11 mouse cellular contexts compared by ENCODE assay signal in the genomic region with DNA sequence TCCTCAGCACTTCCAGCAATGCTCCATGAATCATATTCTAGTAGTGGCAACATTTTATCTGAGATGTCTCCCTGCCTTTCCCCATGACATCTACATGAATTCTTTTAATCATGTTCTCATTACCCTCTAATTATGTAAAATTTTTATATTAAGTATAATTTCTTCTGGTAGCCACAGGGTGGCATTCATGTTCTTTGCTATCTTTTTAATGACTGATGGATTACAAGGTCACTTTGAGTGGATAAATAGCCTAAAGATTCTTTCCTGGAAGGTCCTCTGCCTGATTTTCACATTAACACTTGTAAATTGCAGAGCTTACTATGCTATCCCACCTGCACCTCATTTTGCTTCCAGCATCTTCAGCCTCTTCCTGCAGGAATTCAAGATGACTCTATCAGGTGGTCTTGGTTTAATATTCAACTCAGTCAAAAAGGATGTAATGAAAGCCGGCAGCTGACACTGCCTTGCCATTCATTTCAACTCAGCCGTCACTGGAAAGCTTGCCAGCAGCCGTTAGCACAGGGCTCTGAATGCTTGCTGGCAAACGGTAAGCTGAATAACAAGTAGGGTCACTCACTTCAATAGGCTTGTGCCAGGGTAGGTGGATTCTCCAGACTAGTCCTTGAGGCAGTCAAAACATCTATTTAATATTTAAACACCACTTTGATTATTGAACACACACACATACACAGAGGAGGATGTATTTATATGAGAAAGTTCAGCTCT.
A peak's percentile ranks its signal among the peaks of the same experiment; 100 is the strongest.
DNase-seq lines count a peak whose midpoint lies in the region; ATAC-seq lines count a peak whose summit lies in the region.
"Had no signal": no experiment of that assay in that cellular context is flagged by ENCODE, and none has a peak within 500 bp of the region (broad histone marks: within the 10 kb centered on the region; RNA-seq: fewer than 3 reads in every experiment).

No protein-coding gene starts in this region.

- H3K9me3 ChIP-seq in kidney, embryonic 16.5 days (ENCODE audit: low read length) = no peaks in the 10 kb centered on the region

- H3K36me3 ChIP-seq in kidney, embryonic 16.5 days (ENCODE audit: insufficient read depth, low read length) = no peaks in the 10 kb centered on the region

- WGBS in kidney, embryonic 16.5 days = 72% methylated on average over 4 of the region's 4 CpGs

- H3K27ac ChIP-seq in kidney, embryonic 16.5 days (ENCODE audit: low read length) = no peak overlapping the region
- H3K27ac ChIP-seq: kidney, postnatal 0 days; liver, embryonic 14.5 days had no signal

- H3K27me3 ChIP-seq in kidney, embryonic 16.5 days (ENCODE audit: insufficient read depth, low read length) = no peaks in the 10 kb centered on the region

- H3K9ac ChIP-seq in kidney, embryonic 16.5 days (replicated peaks; ENCODE audit: low read length) = no peak overlapping the region
- H3K9ac ChIP-seq: liver, embryonic 14.5 days had no signal

- DNase-seq in kidney, adult 18-20 months = peak; percentile 2
- DNase-seq in 416B (ENCODE audit: low read depth) = peak; percentile 46
- DNase-seq in cerebellum, postnatal 25 days = peak; percentile 6 to 28
- peak; percentile 26 to 49 for DNase-seq in layer of hippocampus, postnatal 10 days (ENCODE audit: low spot score in 2 of 2)
- DNase-seq in heart, postnatal 36 days = no peak
- no peak for DNase-seq in thymus, postnatal 25 days
- DNase-seq in thymus, postnatal 36 days = no peak
- DNase-seq: thymus, postnatal 14 days had no signal

- intact Hi-C loops in heart, postnatal 36 days (cut with DNase I) = no loop called here

- ATAC-seq in kidney, embryonic 16.5 days (ENCODE audit: low FRiP score, low TSS enrichment) = no peak

- H3K4me1 ChIP-seq in kidney, embryonic 16.5 days (ENCODE audit: insufficient read depth, low read length) = no peaks in the 10 kb centered on the region

- H3K4me3 ChIP-seq in kidney, embryonic 16.5 days (ENCODE audit: low read length) = no peak overlapping the region

- H3K4me2 ChIP-seq in kidney, embryonic 16.5 days (replicated peaks; ENCODE audit: low read depth, low read length) = no peak overlapping the region

Comparison
In these comparisons a context has a peak if more than half of its experiments do, and no peak if none do; other contexts are left out.
1. DNase-seq: peak in kidney, adult 18-20 months (single experiment), 416B (single experiment), cerebellum, postnatal 25 days (2 of 2) and layer of hippocampus, postnatal 10 days (2 of 2); none in heart, postnatal 36 days (0 of 2), thymus, postnatal 25 days (single experiment) and thymus, postnatal 36 days (0 of 2).